Mouse (Mus musculus) gastrocnemius, adult 2 months (tissue): ENCODE measurements around the gene Med8. TPM values are rescaled to one million over a fixed set of nuclear protein-coding genes. Genes with fewer than 3 reads are reported as not detected.

ENCODE experiments used
- DNase-seq: peaks from one replicate; pipeline ENCODE4 v3.0.0; 2022
- H3K27ac ChIP-seq: fragments of 200-600 bp; 2 replicates; pipeline ENCODE4 v1.8.1; 2022; ENCODE audit warnings: mild to moderate bottlenecking
- H3K4me3 ChIP-seq: fragments of 200-600 bp; 2 replicates; pipeline ENCODE4 v1.8.1; 2022; ENCODE audit warnings: mild to moderate bottlenecking, moderate library complexity
- CTCF ChIP-seq: fragments of 200-600 bp; IDR thresholded peaks from 2 replicates; pipeline ENCODE4 v1.8.1; 2022; ENCODE audit warnings: antibody characterized with exemption, mild to moderate bottlenecking, moderate library complexity
- intact Hi-C: fragments of 180-260 bp; cut with DNase I; formaldehyde crosslinking; loops from one replicate; pipeline ENCODE4 v1.15.1; 2025
- total RNA-seq, 2 experiments: library from RNA; stranded (reverse); gene quantifications; 2 replicates each; pipeline ENCODE4 v1.2.3; 2021

Gene Med8
- total RNA-seq, 2 experiments from 2014 or later, result 36.5 to 37.9 TPM

- Histone ChIP-seq H3K4me3 (peak overlapping the region; percentile 70), H3K27ac (peak overlapping the region; percentile 65)
- DNase-seq, result no peak
- no peak for TF ChIP-seq CTCF
- intact Hi-C loops, result no loop called here
Measured at GRCm38 (mm10) chr4:118446415-118447153, 37.4 kb downstream of the Med8 start.

GRCm38 (mm10) chr4:118457345-118457975 lies 48.3 kb downstream of the Med8 start, which contains the start of gene Mpl:
Mpl (minus strand) TSS chr4:118457513.
- no peak within 1 kb of the TSS for H3K4me3 ChIP-seq
- DNase-seq, result no peak
- intact Hi-C loops, result no loop called here
- TF ChIP-seq CTCF, result no peak
- no peak within 1 kb of the TSS for H3K27ac ChIP-seq

GRCm38 (mm10) chr4:118464956-118465355 lies 55.8 kb downstream of the Med8 start:
- DNase-seq, result no peak
- Histone ChIP-seq H3K27ac (no peak overlapping the region), H3K4me3 (no peak overlapping the region)
- intact Hi-C loops, result no loop called here
- no peak for TF ChIP-seq CTCF

Other genes with a start within 250 kb of the Med8 start
- 10 to 100 TPM; 18.0 to 34.4 TPM for gene Kdm4a, start 229.3 kb upstream of the Med8 start, total RNA-seq
- 1 to 10 TPM; 1.5 to 2.5 TPM for gene Ptprf, start 117.9 kb upstream of the Med8 start, total RNA-seq
- 1 to 10 TPM; 6.0 to 9.0 TPM for gene Szt2, start 64 bp upstream of the Med8 start, total RNA-seq
- gene Elovl1, start 18.8 kb downstream of the Med8 start, total RNA-seq, result 1 to 10 TPM; 6.8 to 8.0 TPM
- gene Cdc20, start 28.0 kb downstream of the Med8 start, total RNA-seq, result under 1 TPM; 0.20 to 0.23 TPM
- not detected for gene Mpl, start 48.2 kb downstream of the Med8 start, total RNA-seq
- gene Tie1, start 80.7 kb downstream of the Med8 start, total RNA-seq, result 10 to 100 TPM; 12.6 to 18.5 TPM
- not detected for gene 2610528J11Rik, start 117.7 kb downstream of the Med8 start, total RNA-seq
- gene Tmem125, start 134.7 kb downstream of the Med8 start, total RNA-seq, result not detected
- gene Cfap57, start 211.4 kb downstream of the Med8 start, total RNA-seq, result not detected
- gene Ebna1bp2, start 211.5 kb downstream of the Med8 start, total RNA-seq, result 10 to 100 TPM; 24.9 to 26.7 TPM
- not detected for gene Olfr62, start 249.6 kb downstream of the Med8 start, total RNA-seq